Mouse (Mus musculus): ENCODE data around the gene 2310022B05Rik. TPM values are rescaled to one million over a fixed set of nuclear protein-coding genes. Genes with fewer than 3 reads are reported as not detected.
A peak's percentile ranks its signal among the peaks of the same experiment; 100 is the strongest.

The 2310022B05Rik gene
- total RNA-seq, 2 experiments from 2014 or later, result 72.1 to 76.9 TPM

GRCm38 (mm10) chr8:124662446-124663111 lies 590 bp downstream of the 2310022B05Rik start:
- DNase-seq (ENCODE audit: low spot score in 2 of 2), result no peak

- peak in 1 of 2 experiments; percentile 34 for DNase-seq (ENCODE audit: low spot score in 2 of 2)
Measured at GRCm38 (mm10) chr8:124661781-124662180, 1.4 kb downstream of the 2310022B05Rik start.

GRCm38 (mm10) chr8:124658415-124658814 lies 4.8 kb downstream of the 2310022B05Rik start:
- no peak for DNase-seq (ENCODE audit: low spot score in 2 of 2)

GRCm38 (mm10) chr8:124657961-124658360 lies 5.2 kb downstream of the 2310022B05Rik start:
- no peak for DNase-seq (ENCODE audit: low spot score in 2 of 2)

- no peak for DNase-seq (ENCODE audit: low spot score in 2 of 2)
Measured at GRCm38 (mm10) chr8:124653568-124654475, 9.3 kb downstream of the 2310022B05Rik start.

GRCm38 (mm10) chr8:124652546-124652945 lies 10.6 kb downstream of the 2310022B05Rik start:
- DNase-seq (ENCODE audit: low spot score in 2 of 2), result no peak

- no peak for DNase-seq (ENCODE audit: low spot score in 2 of 2)
Measured at GRCm38 (mm10) chr8:124651776-124652175, 11.4 kb downstream of the 2310022B05Rik start.

GRCm38 (mm10) chr8:124648311-124648710 lies 14.9 kb downstream of the 2310022B05Rik start:
- DNase-seq (ENCODE audit: low spot score in 2 of 2), result no peak

GRCm38 (mm10) chr8:124643540-124644339 lies 19.4 kb downstream of the 2310022B05Rik start:
- DNase-seq (ENCODE audit: low spot score in 2 of 2), result peak in 1 of 2 experiments; percentile 70

- no peak for DNase-seq (ENCODE audit: low spot score in 2 of 2)
Measured at GRCm38 (mm10) chr8:124641599-124641998, 21.6 kb downstream of the 2310022B05Rik start.

- no peak for DNase-seq (ENCODE audit: low spot score in 2 of 2)
Measured at GRCm38 (mm10) chr8:124635247-124635502, 28.0 kb downstream of the 2310022B05Rik start.

GRCm38 (mm10) chr8:124634411-124635246 lies 28.5 kb downstream of the 2310022B05Rik start:
- DNase-seq (ENCODE audit: low spot score in 2 of 2), result peak in 1 of 2 experiments; percentile 34

GRCm38 (mm10) chr8:124633001-124633703 lies 30.0 kb downstream of the 2310022B05Rik start:
- no peak for DNase-seq (ENCODE audit: low spot score in 2 of 2)

GRCm38 (mm10) chr8:124631966-124632365 lies 31.2 kb downstream of the 2310022B05Rik start:
- DNase-seq (ENCODE audit: low spot score in 2 of 2), result no peak

- no peak for DNase-seq (ENCODE audit: low spot score in 2 of 2)
Measured at GRCm38 (mm10) chr8:124630891-124631290, 32.3 kb downstream of the 2310022B05Rik start.

GRCm38 (mm10) chr8:124630489-124630888 lies 32.7 kb downstream of the 2310022B05Rik start:
- no peak for DNase-seq (ENCODE audit: low spot score in 2 of 2)

GRCm38 (mm10) chr8:124626251-124626650 lies 36.9 kb downstream of the 2310022B05Rik start:
- no peak for DNase-seq (ENCODE audit: low spot score in 2 of 2)

GRCm38 (mm10) chr8:124621255-124621654 lies 41.9 kb downstream of the 2310022B05Rik start:
- peak; percentile 61 to 82 for DNase-seq (ENCODE audit: low spot score in 2 of 2)

- DNase-seq (ENCODE audit: low spot score in 2 of 2), result no peak
Measured at GRCm38 (mm10) chr8:124618252-124618651, 44.9 kb downstream of the 2310022B05Rik start.

- DNase-seq (ENCODE audit: low spot score in 2 of 2), result peak; percentile 80 to 94
Measured at GRCm38 (mm10) chr8:124617266-124617869, 45.8 kb downstream of the 2310022B05Rik start.

Data from layer of hippocampus, adult 18-20 months (tissue).